8 mouse cellular contexts compared by ENCODE assay signal in the genomic region with DNA sequence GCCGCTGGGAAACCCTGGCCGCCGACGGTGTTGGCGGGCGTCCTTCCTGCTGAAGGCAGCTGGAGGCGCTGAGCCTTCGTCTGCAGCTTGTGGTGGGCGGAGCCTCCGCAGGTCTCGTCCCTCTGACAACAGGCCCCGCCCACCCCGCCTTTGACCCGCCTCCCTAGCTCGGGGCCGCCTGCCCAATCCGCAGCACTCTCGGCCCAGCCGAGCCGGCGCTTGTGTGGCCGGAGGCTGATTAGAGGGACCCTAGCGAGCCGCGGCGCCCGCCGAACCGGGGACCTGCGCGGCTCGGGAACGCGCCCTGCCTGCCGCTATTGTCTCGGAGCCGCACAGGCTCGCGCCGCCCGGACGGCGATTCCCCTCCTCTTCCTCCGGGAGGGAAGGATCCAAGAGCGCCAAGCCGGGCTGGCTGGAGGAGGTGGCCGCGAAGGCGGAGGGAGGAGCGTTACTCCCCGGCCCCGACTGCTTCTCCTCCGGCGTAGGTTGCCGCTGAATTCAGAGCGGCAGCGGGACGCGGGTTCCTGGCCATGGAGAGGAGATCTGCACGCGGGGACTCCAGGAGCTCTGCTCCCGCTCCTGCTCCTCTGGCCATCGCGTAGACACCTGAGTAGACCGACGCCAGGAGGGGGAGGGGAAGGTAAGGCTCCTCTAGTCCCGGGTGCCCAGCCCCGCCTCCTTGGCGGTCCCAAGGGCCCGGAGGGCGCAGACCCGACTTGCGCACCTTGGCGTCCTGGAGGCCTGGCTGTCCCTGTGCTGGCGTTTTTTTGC. TPM values are rescaled to one million over a fixed set of nuclear protein-coding genes. Genes with fewer than 3 reads are reported as not detected.
DNase-seq lines count a peak whose midpoint lies in the region; ATAC-seq and TF ChIP-seq lines count a peak whose summit lies in the region.

A gene (plus strand): TSS at position 196 of the 771 bp plus-strand sequence.

- H3K9ac ChIP-seq in lung, embryonic 16.5 days (ENCODE audit: low read length) = peak within 1 kb of the TSS; percentile 85

- peak; percentile 98 for DNase-seq in Muller cell, postnatal 12 days (ENCODE audit: inconsistent ontology term)
- peak; percentile 95 for DNase-seq in cerebellum, adult 9-10 months
- peak; percentile 97 for DNase-seq in hindbrain, embryonic 10.5 days (ENCODE audit: low spot score)
- peak; percentile 96 for DNase-seq in layer of hippocampus, adult 9-11 months
- peak; percentile 92 for DNase-seq in ovary, adult 18-20 months (ENCODE audit: low spot score)
- DNase-seq in thymus, adult 2 months = peak; percentile 90

- H3K9me3 ChIP-seq in hindbrain, embryonic 10.5 days = no peaks in the 10 kb centered on the region
- H3K9me3 ChIP-seq in lung, embryonic 16.5 days (ENCODE audit: control insufficient read depth, low read length) = no peaks in the 10 kb centered on the region

- peak within 1 kb of the TSS; percentile 97 for H3K27ac ChIP-seq in hindbrain, embryonic 10.5 days
- H3K27ac ChIP-seq in lung, embryonic 16.5 days (ENCODE audit: low read length) = peak within 1 kb of the TSS; percentile 96
- H3K27ac ChIP-seq in thymus, adult 2 months (ENCODE audit: control insufficient read depth, insufficient read depth, low read length) = no peak within 1 kb of the TSS

- H3K4me3 ChIP-seq in hindbrain, embryonic 10.5 days = peak within 1 kb of the TSS; percentile 87
- H3K4me3 ChIP-seq in lung, embryonic 16.5 days (ENCODE audit: low read length) = peak within 1 kb of the TSS; percentile 84
- peak within 1 kb of the TSS; percentile 84 for H3K4me3 ChIP-seq in thymus, adult 2 months (ENCODE audit: control insufficient read depth, insufficient read depth, low read length)

- ATAC-seq in frontal cortex, adult (ENCODE audit: low TSS enrichment) = peak; percentile 86
- ATAC-seq in lung, embryonic 16.5 days (ENCODE audit: low read depth) = peak; percentile 96

- H3K36me3 ChIP-seq in hindbrain, embryonic 10.5 days = peaks cover 5% of the 10 kb centered on the region; the same call in 1 of the 2 replicates
- no peaks in the 10 kb centered on the region for H3K36me3 ChIP-seq in lung, embryonic 16.5 days (ENCODE audit: control insufficient read depth, insufficient read depth, low read length)
- no peaks in the 10 kb centered on the region for H3K36me3 ChIP-seq in thymus, adult 2 months (ENCODE audit: control insufficient read depth, insufficient read depth, low read length)

- TF ChIP-seq CTCF in thymus, adult 2 months (IDR thresholded peaks at IDR 0.05; ENCODE audit: borderline replicate concordance, control insufficient read depth, extremely low read depth, insufficient read depth, low read length, poor library complexity) = no peak

- H3K4me2 ChIP-seq in lung, embryonic 16.5 days (ENCODE audit: low read depth, low read length) = peak within 1 kb of the TSS; percentile 78

- no peak for TF ChIP-seq POLR2A in thymus, adult 2 months (IDR thresholded peaks at IDR 0.05; ENCODE audit: control insufficient read depth, extremely low read depth, insufficient read depth, low read length, poor library complexity)

- no peaks in the 10 kb centered on the region for H3K27me3 ChIP-seq in hindbrain, embryonic 10.5 days (ENCODE audit: insufficient read depth, poor library complexity, severe bottlenecking)
- no peaks in the 10 kb centered on the region for H3K27me3 ChIP-seq in lung, embryonic 16.5 days (ENCODE audit: control insufficient read depth, insufficient read depth, low read depth, low read length)
- no peaks in the 10 kb centered on the region; the same call in 1 of the 2 replicates for H3K27me3 ChIP-seq in thymus, adult 2 months (ENCODE audit: control insufficient read depth, insufficient read depth, low read length)

- H3K4me1 ChIP-seq in hindbrain, embryonic 10.5 days (replicated peaks) = peaks cover 55% of the 10 kb centered on the region
- H3K4me1 ChIP-seq in lung, embryonic 16.5 days (replicated peaks; ENCODE audit: control insufficient read depth, insufficient read depth, low read length) = peaks cover 27% of the 10 kb centered on the region
- H3K4me1 ChIP-seq in thymus, adult 2 months (replicated peaks; ENCODE audit: control insufficient read depth, insufficient read depth, low read length) = peaks cover 16% of the 10 kb centered on the region

- under 1% methylated on average over 75 of the region's 75 CpGs for WGBS in hindbrain, embryonic 10.5 days
- WGBS in lung, embryonic 16.5 days = under 1% methylated on average over 69 of the region's 75 CpGs
- WGBS in thymus, adult 2 months = under 1% methylated on average over 73 of the region's 75 CpGs

RNA-seq across cellular contexts. Expression of the gene that starts here (rescaled TPM):
- polyA plus RNA-seq in hindbrain, embryonic 10.5 days (2016; fragmentation: Nextera tagmentation; extraction: Ambion mirVana) = 86.4 and 93.6 TPM in 2 replicates
- 29.7 and 31.8 TPM in 2 replicates for polyA plus RNA-seq in lung, embryonic 16.5 days (2015; fragmentation: Nextera tagmentation; extraction: Ambion mirVana)
- polyA plus RNA-seq in thymus, adult 2 months (2012; rRNA removed) = 3.1 TPM in 2 replicates
